Mouse (Mus musculus) lung, adult 2 months (tissue): ENCODE data around the gene Elf5.

Source experiments
- CTCF ChIP-seq: fragments of 200-500 bp; IDR thresholded peaks from 2 replicates; pipeline ENCODE4 v1.5.1; 2011; ENCODE audit warnings: mild to moderate bottlenecking, low read length, control low read depth; ENCODE audit not compliant: insufficient read depth
- POLR2A ChIP-seq: fragments of 200-500 bp; IDR thresholded peaks from 2 replicates; pipeline ENCODE4 v1.6.1; 2011; ENCODE audit warnings: low read depth, mild to moderate bottlenecking, control low read depth, low read length, borderline replicate concordance; ENCODE audit errors: extremely low read depth

GRCm38 (mm10) chr2:103445776-103446175, 34.3 kb downstream of the Elf5 start:
- TF ChIP-seq CTCF (peak; percentile 55; the same call in 1 of the 2 replicates), POLR2A (no peak)
